Mouse (Mus musculus) liver, embryonic 15.5 days (tissue): Measurements from ENCODE around the gene Ccp110. TPM values are rescaled to one million over a fixed set of nuclear protein-coding genes. Genes with fewer than 3 reads are reported as not detected.

Experiments used
- ATAC-seq: fragments of 200-750 bp; cut with Nextera tagmentation; 2 replicates; pipeline ENCODE4 v1.8.0; 2017; ENCODE audit warnings: moderate number of reproducible peaks, mild to moderate bottlenecking, moderate library complexity; ENCODE audit not compliant: insufficient read depth
- H3K27ac ChIP-seq: fragments of 300-500 bp; sonication (generic); replicated peaks from 2 replicates; pipeline ENCODE4 v1.5.1; 2015; ENCODE audit warnings: mild to moderate bottlenecking, inconsistent platforms
- H3K27me3 ChIP-seq: fragments of 300-500 bp; sonication (generic); 2 replicates; pipeline ENCODE4 v1.6.1; 2015; ENCODE audit warnings: mild to moderate bottlenecking, inconsistent platforms
- H3K36me3 ChIP-seq: fragments of 300-500 bp; sonication (generic); replicated peaks from 2 replicates; pipeline ENCODE4 v1.6.1; 2015; ENCODE audit warnings: moderate library complexity, mild to moderate bottlenecking, inconsistent platforms
- H3K4me1 ChIP-seq: fragments of 300-500 bp; sonication (generic); replicated peaks from 2 replicates; pipeline ENCODE4 v1.6.1; 2015; ENCODE audit warnings: inconsistent platforms
- H3K4me2 ChIP-seq: fragments of 300-500 bp; sonication (generic); 2 replicates; pipeline ENCODE4 v1.6.1; 2015; ENCODE audit warnings: moderate library complexity, mild to moderate bottlenecking, inconsistent platforms
- H3K4me3 ChIP-seq: fragments of 300-500 bp; sonication (generic); replicated peaks from 2 replicates; pipeline ENCODE4 v1.5.1; 2015; ENCODE audit warnings: mild to moderate bottlenecking, inconsistent platforms
- H3K9ac ChIP-seq: fragments of 300-500 bp; sonication (generic); 2 replicates; pipeline ENCODE4 v1.6.1; 2015; ENCODE audit warnings: moderate library complexity, mild to moderate bottlenecking, inconsistent platforms
- H3K9me3 ChIP-seq: fragments of 300-500 bp; sonication (generic); replicated peaks from 2 replicates; pipeline ENCODE4 v1.6.1; 2016; ENCODE audit warnings: inconsistent platforms
- WGBS: fragments of 180-500 bp; shearing (Covaris S2); methylation state at CpG from one replicate; pipeline ENCODE4 v1.1.7; 2015; ENCODE audit warnings: mixed read lengths; ENCODE audit not compliant: insufficient replicate concordance; 5-methylcytosine and 5-hydroxymethylcytosine counted together
- polyA plus RNA-seq: library from polyadenylated mRNA; unstranded; fragments of >200 nt; fragmentation: Nextera tagmentation; extraction: Ambion mirVana; gene quantifications from 2 replicates; pipeline ENCODE4 v1.2.1, GENCODE M21; 2015

The Ccp110 gene
- polyA plus RNA-seq = 8.4 and 8.5 TPM in 2 replicates

- 1% methylated on average over 48 of the region's 48 CpGs for WGBS
- peak within 1 kb of the TSS; percentile 67 for H3K27ac ChIP-seq
- no peaks in the 10 kb centered on the region for H3K27me3 ChIP-seq
- H3K4me2 ChIP-seq = peak within 1 kb of the TSS; percentile 79
- peak; percentile 98 for ATAC-seq
- H3K4me1 ChIP-seq = peaks cover 22% of the 10 kb centered on the region
- H3K4me3 ChIP-seq = peak within 1 kb of the TSS; percentile 75
- H3K36me3 ChIP-seq = peaks cover 16% of the 10 kb centered on the region
- H3K9me3 ChIP-seq = no peaks in the 10 kb centered on the region
- peak within 1 kb of the TSS; percentile 70 for H3K9ac ChIP-seq
These were observed at the start of gene Ccp110 for GRCm38 (mm10) chr7:118712228-118713173. Gene Ccp110, plus strand, starts transcription at chr7:118712552.

- 65% methylated on average over 2 of the region's 2 CpGs for WGBS
- ATAC-seq = no peak
These were observed 44.6 kb upstream of the Ccp110 start for GRCm38 (mm10) chr7:118667773-118668172.

GRCm38 (mm10) chr7:118670142-118670541, 42.2 kb upstream of the Ccp110 start:
- Histone ChIP-seq H3K27me3 (no peaks in the 10 kb centered on the region), H3K36me3 (no peaks in the 10 kb centered on the region), H3K4me2 (no peak overlapping the region), H3K9ac (no peak overlapping the region), H3K27ac (no peak overlapping the region), H3K4me3 (no peak overlapping the region), H3K4me1 (no peaks in the 10 kb centered on the region), H3K9me3 (no peaks in the 10 kb centered on the region)
- peak; percentile 34; the same call in 1 of the 2 replicates for ATAC-seq
- 47% methylated on average over 4 of the region's 4 CpGs for WGBS

More at GRCm38 (mm10) chr7:118667773-118668172, 44.6 kb upstream of the Ccp110 start:
- Histone ChIP-seq H3K4me1 (no peaks in the 10 kb centered on the region), H3K4me2 (no peak overlapping the region), H3K36me3 (no peaks in the 10 kb centered on the region), H3K9me3 (no peaks in the 10 kb centered on the region), H3K4me3 (no peak overlapping the region), H3K27me3 (no peaks in the 10 kb centered on the region), H3K9ac (no peak overlapping the region), H3K27ac (no peak overlapping the region)

- H3K36me3 ChIP-seq = no peaks in the 10 kb centered on the region
- no peaks in the 10 kb centered on the region for H3K4me1 ChIP-seq
- H3K9me3 ChIP-seq = no peaks in the 10 kb centered on the region
- no peak for ATAC-seq
- no peaks in the 10 kb centered on the region for H3K27me3 ChIP-seq
- WGBS = 54% methylated on average over 4 of the region's 4 CpGs
- H3K27ac ChIP-seq = no peak overlapping the region
- no peak overlapping the region for H3K9ac ChIP-seq
- no peak overlapping the region for H3K4me2 ChIP-seq
- no peak overlapping the region for H3K4me3 ChIP-seq
These were observed 35.5 kb upstream of the Ccp110 start for GRCm38 (mm10) chr7:118676826-118677225.

GRCm38 (mm10) chr7:118688199-118688598, 24.2 kb upstream of the Ccp110 start:
- Histone ChIP-seq H3K4me1 (no peaks in the 10 kb centered on the region), H3K27me3 (no peaks in the 10 kb centered on the region), H3K4me3 (no peak overlapping the region), H3K27ac (no peak overlapping the region), H3K4me2 (no peak overlapping the region), H3K9ac (no peak overlapping the region), H3K36me3 (peaks cover 60% of the 10 kb centered on the region), H3K9me3 (no peaks in the 10 kb centered on the region)
- 26% methylated on average over 5 of the region's 5 CpGs for WGBS
- ATAC-seq = no peak

GRCm38 (mm10) chr7:118689088-118689487, 23.3 kb upstream of the Ccp110 start:
- H3K4me1 ChIP-seq = no peaks in the 10 kb centered on the region
- 84% methylated on average over 7 of the region's 7 CpGs for WGBS
- no peak overlapping the region for H3K9ac ChIP-seq
- H3K36me3 ChIP-seq = peaks cover 67% of the 10 kb centered on the region
- ATAC-seq = no peak
- H3K4me3 ChIP-seq = no peak overlapping the region
- H3K4me2 ChIP-seq = no peak overlapping the region
- no peaks in the 10 kb centered on the region for H3K9me3 ChIP-seq
- no peaks in the 10 kb centered on the region for H3K27me3 ChIP-seq
- H3K27ac ChIP-seq = no peak overlapping the region

- Histone ChIP-seq H3K9me3 (no peaks in the 10 kb centered on the region), H3K27me3 (no peaks in the 10 kb centered on the region), H3K4me3 (no peak overlapping the region), H3K9ac (no peak overlapping the region), H3K4me2 (no peak overlapping the region), H3K4me1 (no peaks in the 10 kb centered on the region), H3K36me3 (peaks cover 88% of the 10 kb centered on the region), H3K27ac (no peak overlapping the region)
- 76% methylated on average over 2 of the region's 2 CpGs for WGBS
- no peak for ATAC-seq
These were observed 21.1 kb upstream of the Ccp110 start for GRCm38 (mm10) chr7:118691287-118691686.

GRCm38 (mm10) chr7:118696146-118696545, 16.2 kb upstream of the Ccp110 start:
- H3K27ac ChIP-seq = no peak overlapping the region
- no peak overlapping the region for H3K9ac ChIP-seq
- no peak for ATAC-seq
- peaks cover 13% of the 10 kb centered on the region for H3K4me1 ChIP-seq
- H3K9me3 ChIP-seq = no peaks in the 10 kb centered on the region
- peaks cover 83% of the 10 kb centered on the region for H3K36me3 ChIP-seq
- WGBS = 91% methylated on average over 6 of the region's 6 CpGs
- H3K27me3 ChIP-seq = no peaks in the 10 kb centered on the region
- H3K4me3 ChIP-seq = no peak overlapping the region
- H3K4me2 ChIP-seq = no peak overlapping the region

- Histone ChIP-seq H3K27ac (no peak overlapping the region), H3K36me3 (peaks cover 80% of the 10 kb centered on the region), H3K27me3 (no peaks in the 10 kb centered on the region), H3K9ac (no peak overlapping the region), H3K4me1 (peaks cover 19% of the 10 kb centered on the region), H3K9me3 (no peaks in the 10 kb centered on the region), H3K4me2 (no peak overlapping the region), H3K4me3 (no peak overlapping the region)
- WGBS = 59% methylated on average over 4 of the region's 4 CpGs
- no peak for ATAC-seq
These were observed 15.2 kb upstream of the Ccp110 start for GRCm38 (mm10) chr7:118697168-118697567.

GRCm38 (mm10) chr7:118698882-118699281, 13.5 kb upstream of the Ccp110 start:
- Histone ChIP-seq H3K27me3 (no peaks in the 10 kb centered on the region), H3K36me3 (peaks cover 69% of the 10 kb centered on the region), H3K4me3 (no peak overlapping the region), H3K9me3 (no peaks in the 10 kb centered on the region), H3K9ac (no peak overlapping the region), H3K4me1 (peaks cover 37% of the 10 kb centered on the region), H3K4me2 (peak overlapping the region; percentile 23), H3K27ac (no peak overlapping the region)
- 76% methylated on average over 9 of the region's 9 CpGs for WGBS
- ATAC-seq = 0 out of 2 replicates have a peak, but pooled peaks have one; percentile 26

GRCm38 (mm10) chr7:118703144-118703561, 9.2 kb upstream of the Ccp110 start:
- Histone ChIP-seq H3K36me3 (peaks cover 29% of the 10 kb centered on the region), H3K9ac (no peak overlapping the region), H3K4me3 (peak overlapping the region; percentile 94; the same call in 1 of the 2 replicates), H3K27ac (peak overlapping the region; percentile 92; the same call in 1 of the 2 replicates), H3K9me3 (no peaks in the 10 kb centered on the region), H3K4me2 (peak overlapping the region; percentile 91), H3K27me3 (no peaks in the 10 kb centered on the region), H3K4me1 (peaks cover 65% of the 10 kb centered on the region)
- 80% methylated on average over 15 of the region's 15 CpGs for WGBS
- no peak for ATAC-seq
